Mouse (Mus musculus) frontal cortex, adult (tissue): ENCODE measurements around the gene Sec14l4.

Experiments
- ATAC-seq: cut with Nextera tagmentation; 2 replicates; pipeline ENCODE4 v1.9.2; 2017; ENCODE audit warnings: mild to moderate bottlenecking, moderate library complexity, mixed read lengths; ENCODE audit not compliant: low TSS enrichment

Gene Sec14l4

DNA sequence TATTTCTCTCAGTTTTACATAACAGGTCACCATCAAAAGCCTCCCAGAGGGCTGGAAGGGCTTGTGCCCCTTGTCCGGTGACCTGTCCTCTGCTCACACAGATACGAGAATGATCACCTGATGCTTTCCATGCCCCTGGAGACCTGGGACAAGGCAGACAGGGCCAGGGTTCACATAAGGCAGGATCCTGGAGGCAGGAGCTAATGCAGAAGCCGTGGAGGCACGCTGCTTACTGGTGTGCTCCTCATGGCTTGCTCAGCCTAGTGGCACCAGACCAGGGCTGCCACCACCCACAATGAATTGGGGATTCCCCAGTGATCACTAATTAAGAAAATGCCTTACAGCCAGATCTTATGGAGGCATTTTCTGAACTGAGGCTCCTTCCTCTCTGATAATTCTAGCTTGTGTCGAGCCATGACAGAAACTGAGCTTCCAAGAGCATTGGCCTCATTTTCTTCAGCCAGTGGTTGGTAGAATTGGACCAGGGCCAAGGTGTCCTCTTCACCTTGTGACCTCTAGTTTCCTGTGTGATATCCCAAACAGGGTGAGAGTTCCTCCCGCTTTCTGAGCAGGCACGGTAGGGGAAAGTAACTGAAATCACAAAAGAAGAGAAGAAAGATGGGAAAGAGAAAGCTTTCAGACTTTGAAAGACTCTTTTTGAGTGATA is 47.1 kb downstream of the Sec14l4 start:
- no peak for ATAC-seq

- ATAC-seq = peak; percentile 74; the same call in 1 of the 2 replicates
Observed at GRCm38 (mm10) chr11:4080219-4080618, 49.0 kb downstream of the Sec14l4 start.

DNA sequence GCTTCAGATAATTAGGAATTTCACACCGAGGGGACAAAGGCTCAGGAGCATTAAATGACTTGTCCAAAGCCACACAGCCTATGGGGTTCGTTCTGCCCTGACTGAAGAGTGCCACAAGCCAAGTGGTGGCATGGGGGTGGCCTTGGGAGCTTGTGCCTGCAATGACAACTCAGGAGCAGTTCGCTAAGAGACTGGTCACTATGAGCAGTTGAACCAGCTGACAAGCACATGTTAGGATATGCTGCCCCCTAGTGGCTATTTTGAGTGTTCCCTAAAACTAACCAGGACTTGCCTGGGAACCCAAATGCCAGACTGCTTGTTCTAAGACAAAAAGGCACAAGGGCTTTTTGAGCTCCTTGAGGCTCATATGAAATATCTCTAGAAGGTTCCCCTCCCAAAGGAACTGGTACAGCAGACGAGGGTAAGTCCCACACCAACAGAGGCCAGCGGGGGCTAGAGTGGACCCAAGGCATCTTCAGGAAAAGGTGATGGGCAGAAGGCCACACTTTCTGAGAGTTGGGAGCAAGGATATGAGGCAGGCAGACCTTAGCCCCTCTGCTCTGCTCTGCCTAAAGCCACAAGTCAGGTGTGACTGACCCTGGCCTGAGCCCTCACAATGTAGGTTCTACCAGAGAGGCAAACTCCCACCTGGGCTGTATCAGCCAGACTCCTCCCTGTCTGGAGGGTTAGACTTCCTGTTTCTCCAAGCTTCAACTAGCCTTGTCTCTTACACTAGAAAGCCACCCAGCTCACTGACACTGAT is 52.2 kb downstream of the Sec14l4 start:
- ATAC-seq = peak; percentile 56; the same call in 1 of the 2 replicates

DNA sequence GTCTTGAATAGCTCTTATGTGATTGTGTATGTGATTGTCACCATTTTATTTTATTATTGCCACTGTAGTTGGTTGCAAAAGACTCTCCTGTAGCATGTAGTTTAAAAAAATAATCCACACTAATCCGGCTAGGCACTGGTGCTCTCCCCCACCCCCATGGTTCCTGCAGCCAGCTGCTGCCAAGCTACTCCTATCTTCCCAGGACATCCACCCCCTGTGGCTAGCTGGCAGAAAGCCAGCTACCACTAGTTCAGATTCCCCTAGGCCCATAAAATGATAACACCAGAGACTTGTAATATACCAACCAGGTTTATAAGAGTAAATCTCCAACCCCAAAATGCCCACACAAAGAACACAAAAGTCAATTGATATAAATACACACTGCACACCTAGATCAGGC is 55.0 kb downstream of the Sec14l4 start:
- no peak for ATAC-seq

DNA sequence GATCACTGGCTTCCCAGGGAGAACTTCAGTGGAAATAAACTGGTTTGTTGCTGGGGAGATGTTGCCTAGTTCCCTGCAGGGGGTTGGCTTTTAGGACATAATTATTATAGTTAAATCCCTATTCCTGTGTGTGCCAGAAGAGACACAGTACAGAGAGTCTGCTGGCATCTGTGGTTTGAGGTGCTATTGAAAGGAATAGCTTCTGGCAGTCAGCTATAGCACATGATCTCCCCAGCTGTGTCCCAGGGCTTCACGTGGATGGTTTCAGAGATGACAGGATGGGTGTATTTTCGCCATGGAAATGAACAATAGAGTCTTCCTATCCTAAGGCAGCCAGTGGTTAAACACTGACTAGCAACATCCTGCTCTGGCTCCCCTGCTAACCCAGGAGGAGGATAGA is 56.0 kb downstream of the Sec14l4 start:
- peak; percentile 68 for ATAC-seq

DNA sequence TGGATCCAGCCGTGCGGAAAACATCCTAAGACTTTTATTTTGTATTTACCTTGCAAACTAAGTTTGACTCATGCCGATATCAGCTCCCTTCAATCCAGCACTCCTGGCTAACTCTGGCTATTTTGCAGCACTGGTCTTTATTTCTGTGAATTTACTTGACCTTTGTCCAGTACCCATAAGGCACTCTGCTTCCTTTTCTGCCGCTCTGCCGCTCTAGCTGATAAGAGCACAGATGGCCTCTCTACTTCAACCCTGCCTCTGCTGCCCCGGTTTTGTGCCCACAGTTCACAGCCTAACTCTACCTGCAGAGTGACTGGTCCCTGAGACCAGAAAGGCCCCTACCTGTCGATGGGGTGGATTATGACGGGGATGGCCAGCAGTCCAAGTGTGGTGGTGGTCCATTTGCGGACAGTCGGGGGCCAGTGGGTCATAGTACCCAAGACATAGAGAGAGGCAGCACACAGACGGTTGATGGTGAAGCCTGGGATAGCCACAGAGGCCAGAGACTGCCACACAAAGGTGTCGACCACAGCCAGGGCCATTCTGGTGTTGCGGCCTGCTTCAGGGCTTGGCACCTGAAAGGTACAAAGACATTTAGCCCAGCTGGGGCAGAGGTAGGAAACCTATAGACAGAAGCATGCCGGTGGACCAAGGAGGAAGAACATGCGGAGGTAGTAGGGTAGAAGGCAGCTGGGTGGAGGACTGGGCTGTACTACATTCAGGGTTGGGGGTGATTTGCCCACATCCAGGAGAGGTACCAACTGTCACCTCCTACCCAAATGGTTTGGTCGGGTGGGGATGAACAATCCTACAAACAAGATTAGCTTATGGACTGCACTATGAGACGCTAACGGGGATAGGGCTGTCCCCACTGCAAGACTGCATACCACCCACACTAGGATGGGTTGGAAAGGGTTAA is 62.5 kb downstream of the Sec14l4 start:
- ATAC-seq = peak; percentile 2; the same call in 1 of the 2 replicates

- ATAC-seq = peak; percentile 21; the same call in 1 of the 2 replicates
Observed at GRCm38 (mm10) chr11:4094378-4095170, 63.3 kb downstream of the Sec14l4 start.

DNA sequence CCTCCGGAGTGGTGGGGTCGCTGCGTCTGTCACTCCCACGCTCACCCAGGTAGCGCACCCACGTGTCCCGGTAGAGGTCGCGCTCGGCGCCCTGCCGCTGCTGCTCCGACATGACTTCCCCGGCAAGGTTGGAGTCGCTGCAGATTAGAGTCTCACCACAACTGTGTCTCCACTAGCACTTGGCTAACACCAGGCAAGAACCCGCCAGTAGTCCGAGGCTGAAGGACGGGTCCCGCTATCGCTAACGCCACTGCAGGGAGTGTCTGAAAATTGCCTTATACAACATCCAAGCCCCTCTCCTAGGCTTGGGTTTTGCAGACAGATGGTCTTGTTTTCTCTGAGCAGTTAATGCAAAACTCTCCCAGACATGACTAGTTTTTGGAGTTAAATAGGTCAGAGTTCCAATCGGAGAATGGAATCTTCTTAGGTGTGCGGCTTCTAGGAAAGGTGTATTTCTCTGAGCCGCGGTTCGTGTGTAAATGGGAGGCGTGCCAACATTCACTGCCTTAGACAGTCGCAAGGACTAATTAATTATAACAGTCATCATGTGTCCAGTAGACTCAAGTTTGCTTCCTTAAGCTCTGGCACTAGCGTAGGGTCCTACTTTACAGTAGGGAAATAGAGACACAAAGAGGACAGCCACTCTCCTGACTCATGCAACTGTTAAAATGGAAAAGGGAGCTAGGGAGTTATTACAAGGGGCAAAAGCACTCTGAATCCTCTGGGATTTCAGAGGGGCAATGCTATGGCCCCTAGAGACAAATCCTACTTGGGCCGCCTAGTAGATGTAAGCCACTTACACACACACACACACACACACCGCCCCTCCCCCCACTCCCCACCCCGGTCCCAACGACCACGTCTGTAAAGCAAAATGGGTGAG is 64.2 kb downstream of the Sec14l4 start, which contains the start of gene Mtfp1:
Gene Mtfp1 (minus strand): TSS at position 275 of the 883 bp plus-strand sequence.
- no peak for ATAC-seq

- ATAC-seq = peak; percentile 84
Observed at GRCm38 (mm10) chr11:4096054-4096984, 65.1 kb downstream of the Sec14l4 start.

DNA sequence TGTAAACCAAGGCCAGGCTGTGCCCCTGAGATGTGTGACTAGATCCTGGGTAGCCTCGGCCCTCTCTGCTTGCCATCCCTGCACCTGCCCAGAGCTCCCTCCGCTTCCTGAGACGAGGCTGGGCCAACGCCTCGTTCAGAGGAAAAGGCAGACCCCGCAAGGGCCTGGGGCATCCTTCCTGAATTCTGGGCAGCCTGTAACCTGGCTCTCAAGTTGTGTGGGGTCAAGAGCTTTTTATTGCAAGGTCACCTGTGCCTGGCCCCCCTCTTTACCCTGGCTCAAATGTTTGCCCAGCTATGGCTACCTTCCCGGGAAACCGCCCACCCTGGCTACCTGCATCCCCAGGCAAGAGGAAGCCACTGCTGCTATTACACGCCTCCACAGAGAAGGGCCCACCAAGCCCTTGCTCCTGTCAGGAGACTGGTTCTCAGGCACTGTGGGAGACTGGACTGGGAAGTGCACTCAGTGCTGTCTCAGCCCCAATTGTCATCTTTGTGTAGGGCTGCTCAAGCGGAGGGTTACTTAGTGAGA is 65.9 kb downstream of the Sec14l4 start:
- ATAC-seq = peak; percentile 5; the same call in 1 of the 2 replicates
